In genomic region chr10:52309196-52309595, GRCm38 (mm10) we compare ENCODE assay signal across 12 mouse cellular contexts. TPM values are rescaled to one million over a fixed set of nuclear protein-coding genes. Genes with fewer than 3 reads are reported as not detected.
A peak's percentile ranks its signal among the peaks of the same experiment; 100 is the strongest.
DNase-seq lines count a peak whose midpoint lies in the region; ATAC-seq and TF ChIP-seq lines count a peak whose summit lies in the region.
"Had no signal": no experiment of that assay in that cellular context is flagged by ENCODE, and none has a peak within 500 bp of the region (broad histone marks: within the 10 kb centered on the region; RNA-seq: fewer than 3 reads in every experiment).

No protein-coding gene starts in this region.

- H3K4me2 ChIP-seq in intestine, embryonic 15.5 days (replicated peaks), result no peak overlapping the region
- no peak overlapping the region for H3K4me2 ChIP-seq in intestine, postnatal 0 days (replicated peaks; ENCODE audit: low read depth)
- no peak overlapping the region for H3K4me2 ChIP-seq in heart, postnatal 0 days (ENCODE audit: low read depth, low read length)
- no peak overlapping the region for H3K4me2 ChIP-seq in forebrain, embryonic 13.5 days

- H3K9me3 ChIP-seq in intestine, embryonic 15.5 days, result no peaks in the 10 kb centered on the region
- H3K9me3 ChIP-seq in intestine, postnatal 0 days (ENCODE audit: control insufficient read depth), result no peaks in the 10 kb centered on the region
- no peaks in the 10 kb centered on the region for H3K9me3 ChIP-seq in heart, postnatal 0 days (replicated peaks; ENCODE audit: control insufficient read depth, low read length)
- no peaks in the 10 kb centered on the region for H3K9me3 ChIP-seq in forebrain, embryonic 13.5 days (replicated peaks)

- no peak overlapping the region for H3K9ac ChIP-seq in intestine, embryonic 15.5 days
- H3K9ac ChIP-seq in intestine, postnatal 0 days (ENCODE audit: low read depth, low read length), result no peak overlapping the region
- H3K9ac ChIP-seq in heart, postnatal 0 days (replicated peaks; ENCODE audit: low read depth, low read length), result no peak overlapping the region
- no peak overlapping the region for H3K9ac ChIP-seq in forebrain, embryonic 13.5 days

- peak; percentile 47 for DNase-seq in heart, postnatal 0 days (ENCODE audit: low spot score)
- peak; percentile 77 to 90 for DNase-seq in kidney, postnatal 25 days
- DNase-seq in mesoderm, embryonic 11.5 days (ENCODE audit: low read depth, low spot score), result peak; percentile 2
- no peak for DNase-seq in thymus, adult 2 months
- DNase-seq: cerebellum, postnatal 10 days had no signal

- no peak overlapping the region; the same call in 1 of the 2 replicates for H3K27ac ChIP-seq in intestine, embryonic 15.5 days
- H3K27ac ChIP-seq in intestine, postnatal 0 days (ENCODE audit: low read depth, low read length), result no peak overlapping the region
- H3K27ac ChIP-seq in heart, postnatal 0 days (ENCODE audit: low read depth), result peak overlapping the region; percentile 35; the same call in 1 of the 2 replicates
- no peak overlapping the region for H3K27ac ChIP-seq in thymus, adult 2 months (ENCODE audit: control insufficient read depth, insufficient read depth, low read length)
- no peak overlapping the region for H3K27ac ChIP-seq in forebrain, embryonic 13.5 days

- no peaks in the 10 kb centered on the region for H3K4me1 ChIP-seq in intestine, embryonic 15.5 days (replicated peaks)
- no peaks in the 10 kb centered on the region for H3K4me1 ChIP-seq in intestine, postnatal 0 days (replicated peaks; ENCODE audit: control insufficient read depth, insufficient read depth, low read length)
- H3K4me1 ChIP-seq in heart, postnatal 0 days (ENCODE audit: control insufficient read depth, insufficient read depth), result no peaks in the 10 kb centered on the region
- no peaks in the 10 kb centered on the region for H3K4me1 ChIP-seq in thymus, adult 2 months (replicated peaks; ENCODE audit: control insufficient read depth, insufficient read depth, low read length)
- no peaks in the 10 kb centered on the region for H3K4me1 ChIP-seq in forebrain, embryonic 13.5 days

- WGBS in intestine, embryonic 15.5 days, result 67% methylated on average over 8 of the region's 8 CpGs
- 53% methylated on average over 8 of the region's 8 CpGs for WGBS in intestine, postnatal 0 days
- 57% methylated on average over 8 of the region's 8 CpGs for WGBS in heart, postnatal 0 days
- WGBS in thymus, adult 2 months, result 65% methylated on average over 8 of the region's 8 CpGs
- 93% methylated on average over 8 of the region's 8 CpGs for WGBS in forebrain, embryonic 13.5 days

- TF ChIP-seq CTCF in intestine, postnatal 0 days (IDR thresholded peaks at IDR 0.05; ENCODE audit: low read depth), result no peak
- no peak; the same call in 1 of the 2 replicates for TF ChIP-seq CTCF in heart, postnatal 0 days (IDR thresholded peaks at IDR 0.05; ENCODE audit: low read depth)
- TF ChIP-seq CTCF in thymus, adult 2 months (IDR thresholded peaks at IDR 0.05; ENCODE audit: borderline replicate concordance, control insufficient read depth, extremely low read depth, insufficient read depth, low read length, poor library complexity), result no peak

- H3K27me3 ChIP-seq in intestine, embryonic 15.5 days (replicated peaks), result no peaks in the 10 kb centered on the region
- no peaks in the 10 kb centered on the region for H3K27me3 ChIP-seq in intestine, postnatal 0 days (replicated peaks; ENCODE audit: control insufficient read depth, insufficient read depth, low read length)
- H3K27me3 ChIP-seq in heart, postnatal 0 days (ENCODE audit: control insufficient read depth, insufficient read depth, low read length), result no peaks in the 10 kb centered on the region
- no peaks in the 10 kb centered on the region for H3K27me3 ChIP-seq in thymus, adult 2 months (ENCODE audit: control insufficient read depth, insufficient read depth, low read length)
- no peaks in the 10 kb centered on the region for H3K27me3 ChIP-seq in forebrain, embryonic 13.5 days

- no peak for TF ChIP-seq POLR2A in thymus, adult 2 months (IDR thresholded peaks at IDR 0.05; ENCODE audit: control insufficient read depth, extremely low read depth, insufficient read depth, low read length, poor library complexity)

- H3K36me3 ChIP-seq in intestine, embryonic 15.5 days, result 0 out of 2 replicates have a peak, but pooled peaks cover 6% of the 10 kb centered on the region
- H3K36me3 ChIP-seq in intestine, postnatal 0 days (ENCODE audit: control insufficient read depth, insufficient read depth), result peaks cover 49% of the 10 kb centered on the region
- peaks cover 17% of the 10 kb centered on the region for H3K36me3 ChIP-seq in heart, postnatal 0 days (replicated peaks; ENCODE audit: control insufficient read depth, insufficient read depth, low read length)
- H3K36me3 ChIP-seq in thymus, adult 2 months (ENCODE audit: control insufficient read depth, insufficient read depth, low read length), result no peaks in the 10 kb centered on the region
- H3K36me3 ChIP-seq in forebrain, embryonic 13.5 days (ENCODE audit: poor library complexity, severe bottlenecking), result peaks cover 30% of the 10 kb centered on the region

- no peak overlapping the region for H3K4me3 ChIP-seq in intestine, embryonic 15.5 days (replicated peaks)
- no peak overlapping the region for H3K4me3 ChIP-seq in intestine, postnatal 0 days (ENCODE audit: low read depth, low read length)
- no peak overlapping the region for H3K4me3 ChIP-seq in heart, postnatal 0 days (ENCODE audit: low read depth, low read length)
- no peak overlapping the region for H3K4me3 ChIP-seq in thymus, adult 2 months (ENCODE audit: control insufficient read depth, insufficient read depth, low read length)
- H3K4me3 ChIP-seq in forebrain, embryonic 13.5 days, result no peak overlapping the region

- ATAC-seq in intestine, embryonic 15.5 days, result peak; percentile 64
- ATAC-seq in intestine, postnatal 0 days, result no peak
- peak; percentile 80 for ATAC-seq in heart, postnatal 0 days (ENCODE audit: insufficient read depth, low read depth)
- no peak for ATAC-seq in forebrain, embryonic 13.5 days
- no peak for ATAC-seq in erythroid progenitor cell, adult 5-6 weeks (replicated peaks; ENCODE audit: low FRiP score, poor library complexity, severe bottlenecking)

- TF ChIP-seq EP300 in heart, postnatal 0 days (IDR thresholded peaks at IDR 0.05; ENCODE audit: low read depth), result peak; percentile 83

RNA-seq across cellular contexts. Expression of gene Gm26741, which starts 49.4 kb away (rescaled TPM):
- polyA plus RNA-seq in intestine, embryonic 15.5 days (2015; fragmentation: Nextera tagmentation; extraction: Ambion mirVana), result not detected in 2 replicates
- polyA plus RNA-seq in intestine, postnatal 0 days (2015; fragmentation: Nextera tagmentation; extraction: Ambion mirVana), result not detected in 2 replicates
- total RNA-seq in heart, postnatal 0 days (2014; rRNA removed; ENCODE audit: low replicate concordance), result not detected in 2 replicates
- not detected in 2 replicates for polyA plus RNA-seq in heart, postnatal 0 days (2015; fragmentation: Nextera tagmentation; extraction: Ambion mirVana)
- polyA plus RNA-seq in thymus, adult 2 months (2012; rRNA removed), result not detected in 2 replicates
- polyA plus RNA-seq in forebrain, embryonic 13.5 days (2015; fragmentation: Nextera tagmentation; extraction: Ambion mirVana), result not detected in 2 replicates
- not detected in 2 replicates for total RNA-seq in erythroid progenitor cell, adult 5-6 weeks (2015; ENCODE audit: low replicate concordance)
- total RNA-seq in erythroid progenitor cell, adult 5-6 weeks (2017; ENCODE audit: low replicate concordance), result not detected in 2 replicates
- total RNA-seq: neutrophil, adult 5-6 weeks had no signal
- polyA plus RNA-seq: forebrain, embryonic 11.5 days; intestine, embryonic 14.5 days had no signal

Comparison
In these comparisons a context has a peak if more than half of its experiments do, and no peak if none do; other contexts are left out.
1. ATAC-seq: peak in intestine, embryonic 15.5 days (single experiment) and heart, postnatal 0 days (single experiment); none in intestine, postnatal 0 days (single experiment), forebrain, embryonic 13.5 days (single experiment) and erythroid progenitor cell, adult 5-6 weeks (single experiment).